Mouse (Mus musculus) lung, postnatal 4 days (tissue): ENCODE measurements around the gene Arhgef1.
A peak's percentile ranks its signal among the peaks of the same experiment; 100 is the strongest.

Experiments used
- DNase-seq, 2 experiments: peaks; one replicate each; pipeline ENCODE4 v3.0.0; 2021

Gene Arhgef1

GRCm38 (mm10) chr7:24902630-24903443 is at the start of gene Arhgef1:
Gene Arhgef1 (plus strand): TSS chr7:24902912.
- DNase-seq: peak; percentile 86 to 89

DNA sequence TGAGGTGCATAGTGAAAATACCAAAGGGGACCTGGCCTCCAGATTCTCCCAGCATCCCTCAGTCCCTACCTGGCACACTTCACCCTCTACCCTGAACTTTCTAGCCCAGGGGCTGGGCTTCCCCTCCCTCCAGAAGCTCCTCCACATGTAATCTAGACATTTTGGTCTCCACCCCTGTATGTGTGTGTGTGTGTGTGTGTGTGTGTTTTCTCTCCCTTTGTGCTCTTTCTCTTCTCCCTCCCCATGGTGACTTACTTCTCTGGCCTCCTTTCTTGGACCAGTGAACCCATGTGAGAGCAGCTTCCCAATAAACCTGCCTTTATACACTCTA is 49.5 kb upstream of the Arhgef1 start:
- no peak for DNase-seq

GRCm38 (mm10) chr7:24853695-24854094 is 49.0 kb upstream of the Arhgef1 start:
- DNase-seq: no peak

DNA sequence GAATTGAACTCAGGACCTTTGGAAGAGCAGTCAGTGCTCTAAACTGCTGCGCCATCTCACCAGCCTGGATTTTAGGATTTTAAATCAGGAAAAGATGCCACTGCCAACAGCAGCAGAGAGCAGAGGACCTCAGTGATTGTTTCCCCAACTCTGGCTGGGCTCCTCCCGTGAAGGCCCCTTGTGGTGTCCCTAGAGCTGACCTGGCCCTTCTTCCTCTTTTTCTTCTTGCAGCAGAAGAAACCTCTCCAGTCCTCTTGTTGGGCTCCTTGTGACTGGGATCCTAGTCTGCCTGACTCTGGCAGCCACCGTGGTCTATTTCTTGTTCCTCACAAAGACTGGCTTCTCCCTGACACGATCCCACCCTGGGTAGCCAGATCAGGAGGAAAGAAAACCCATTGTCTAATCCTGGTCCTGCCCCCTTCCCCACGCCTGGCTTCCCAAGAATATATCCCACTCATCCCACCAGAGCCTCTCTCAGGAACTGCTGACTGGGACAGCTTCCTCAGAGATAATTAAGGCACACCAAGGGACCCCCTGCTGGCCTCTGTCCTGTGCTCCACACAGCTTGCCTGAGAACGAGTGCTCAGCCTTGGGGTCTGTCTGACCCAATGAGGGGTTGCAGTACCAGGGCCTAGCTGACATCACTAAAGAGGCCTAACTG is 46.1 kb upstream of the Arhgef1 start:
- peak in 1 of 2 experiments; percentile 13 for DNase-seq

DNA sequence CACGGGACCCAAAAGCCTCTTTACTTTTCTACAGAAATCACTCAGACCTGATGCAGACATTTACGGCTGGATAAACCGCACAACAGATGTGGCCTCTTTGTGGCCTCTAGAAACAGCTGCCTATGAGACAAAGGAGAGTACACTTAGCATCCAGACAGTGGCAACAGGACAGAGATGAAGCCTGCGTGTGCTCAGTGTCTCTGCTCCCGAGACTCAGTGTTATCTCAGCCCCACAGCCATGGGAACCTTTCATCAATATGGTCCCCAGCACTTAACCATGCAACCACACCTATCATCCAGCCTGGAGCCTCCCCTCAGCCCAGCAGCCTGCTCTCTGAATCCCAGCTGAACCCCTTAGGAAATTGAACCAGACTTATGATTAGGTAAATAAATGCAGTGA is 43.5 kb upstream of the Arhgef1 start:
- DNase-seq: no peak

- DNase-seq: no peak
Measured at GRCm38 (mm10) chr7:24861913-24862312, 40.8 kb upstream of the Arhgef1 start, which contains the start of gene Gm9844. Gene Gm9844 (plus strand): TSS chr7:24862213.

- DNase-seq: no peak
Measured at GRCm38 (mm10) chr7:24862853-24863252, 39.9 kb upstream of the Arhgef1 start.

- no peak for DNase-seq
Measured at GRCm38 (mm10) chr7:24864156-24864555, 38.6 kb upstream of the Arhgef1 start.

DNA sequence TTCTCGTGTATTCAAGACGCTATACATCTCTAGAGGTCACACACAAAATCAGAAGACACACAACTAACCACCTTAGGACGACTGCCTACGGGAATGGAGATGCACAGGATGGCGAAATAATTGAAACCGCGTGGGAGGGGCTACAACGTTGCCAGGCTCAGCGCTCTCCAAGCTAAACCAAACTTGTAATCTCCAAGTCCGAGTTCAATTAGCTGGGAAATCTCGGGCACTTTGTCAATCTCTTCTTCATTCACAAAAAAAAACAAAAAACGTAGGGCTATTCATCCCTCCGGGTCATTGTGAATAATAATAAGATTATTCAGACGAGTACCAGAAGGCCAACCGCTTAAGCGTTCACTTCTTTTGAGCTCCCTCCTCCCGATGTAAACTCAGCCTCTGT is 33.6 kb upstream of the Arhgef1 start:
- DNase-seq: no peak

GRCm38 (mm10) chr7:24869532-24870165 is 33.1 kb upstream of the Arhgef1 start, which contains the start of the genes Lypd4 and Dmrtc2:
Gene Lypd4 (minus strand): TSS chr7:24869941.
Gene Dmrtc2 (plus strand): TSS chr7:24870057.
- DNase-seq: no peak

- no peak for DNase-seq
Measured at GRCm38 (mm10) chr7:24877588-24877987, 25.1 kb upstream of the Arhgef1 start.

DNA sequence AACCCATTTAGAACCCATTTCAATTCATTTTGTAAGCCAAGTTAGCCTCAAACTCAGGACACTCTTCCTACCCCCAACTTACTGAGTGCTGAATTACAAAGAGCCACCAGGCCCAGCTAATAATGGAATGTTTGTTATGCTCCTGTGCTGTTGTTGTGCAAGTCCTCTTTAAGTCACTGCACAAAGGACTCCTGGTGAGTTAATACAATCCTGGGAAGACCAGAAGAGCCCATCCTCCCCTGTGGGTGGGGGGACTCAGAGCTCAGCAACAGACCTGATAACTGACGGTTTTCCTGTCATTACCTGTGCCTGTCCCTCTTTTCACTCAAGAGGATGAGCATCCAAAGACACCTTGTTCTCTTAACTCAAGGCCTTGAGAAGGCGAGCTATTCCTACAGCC is 23.1 kb upstream of the Arhgef1 start:
- DNase-seq: no peak

DNA sequence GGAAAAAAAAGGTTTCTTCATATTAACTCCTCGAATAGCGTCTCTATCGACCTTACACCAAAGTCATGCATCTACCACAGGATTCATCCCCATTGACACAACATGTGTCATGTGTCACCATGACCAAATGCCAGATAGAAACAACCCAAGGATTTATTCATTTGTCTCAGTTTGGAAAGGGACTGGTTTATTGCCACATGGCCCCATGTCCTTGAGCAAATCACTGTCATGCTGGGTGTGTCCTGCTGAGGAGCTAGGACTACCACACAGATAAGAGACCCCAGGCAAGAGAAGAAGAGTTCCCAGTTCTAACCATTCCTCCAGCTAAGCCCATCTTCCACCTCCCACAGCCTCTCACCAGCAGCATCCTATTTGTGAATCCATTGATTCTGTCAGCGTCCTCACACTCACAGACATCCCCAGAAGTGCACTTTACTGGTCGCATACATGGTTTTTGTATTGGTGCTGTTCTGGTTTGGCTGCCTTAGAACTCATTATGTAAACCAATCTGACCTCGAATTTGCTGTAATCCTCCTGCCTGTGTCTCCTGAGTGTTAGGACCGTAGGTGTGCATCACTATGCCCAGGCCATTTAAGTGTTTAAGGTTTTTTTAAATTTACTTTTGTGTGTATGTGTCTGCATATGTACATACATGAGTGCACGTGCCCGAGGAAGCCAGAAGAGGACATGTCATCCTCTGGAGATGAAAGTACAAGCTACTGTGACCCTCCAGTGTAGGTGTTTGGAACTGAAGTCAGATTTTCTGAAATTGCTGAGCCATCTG is 20.1 kb upstream of the Arhgef1 start:
- no peak for DNase-seq

- peak; percentile 99 for DNase-seq
Measured at GRCm38 (mm10) chr7:24883896-24884692, 18.6 kb upstream of the Arhgef1 start, which contains the start of gene Rps19. Gene Rps19 (plus strand): TSS chr7:24884371.

GRCm38 (mm10) chr7:24884693-24885291 is 17.9 kb upstream of the Arhgef1 start:
- DNase-seq: peak; percentile 60 to 69

DNA sequence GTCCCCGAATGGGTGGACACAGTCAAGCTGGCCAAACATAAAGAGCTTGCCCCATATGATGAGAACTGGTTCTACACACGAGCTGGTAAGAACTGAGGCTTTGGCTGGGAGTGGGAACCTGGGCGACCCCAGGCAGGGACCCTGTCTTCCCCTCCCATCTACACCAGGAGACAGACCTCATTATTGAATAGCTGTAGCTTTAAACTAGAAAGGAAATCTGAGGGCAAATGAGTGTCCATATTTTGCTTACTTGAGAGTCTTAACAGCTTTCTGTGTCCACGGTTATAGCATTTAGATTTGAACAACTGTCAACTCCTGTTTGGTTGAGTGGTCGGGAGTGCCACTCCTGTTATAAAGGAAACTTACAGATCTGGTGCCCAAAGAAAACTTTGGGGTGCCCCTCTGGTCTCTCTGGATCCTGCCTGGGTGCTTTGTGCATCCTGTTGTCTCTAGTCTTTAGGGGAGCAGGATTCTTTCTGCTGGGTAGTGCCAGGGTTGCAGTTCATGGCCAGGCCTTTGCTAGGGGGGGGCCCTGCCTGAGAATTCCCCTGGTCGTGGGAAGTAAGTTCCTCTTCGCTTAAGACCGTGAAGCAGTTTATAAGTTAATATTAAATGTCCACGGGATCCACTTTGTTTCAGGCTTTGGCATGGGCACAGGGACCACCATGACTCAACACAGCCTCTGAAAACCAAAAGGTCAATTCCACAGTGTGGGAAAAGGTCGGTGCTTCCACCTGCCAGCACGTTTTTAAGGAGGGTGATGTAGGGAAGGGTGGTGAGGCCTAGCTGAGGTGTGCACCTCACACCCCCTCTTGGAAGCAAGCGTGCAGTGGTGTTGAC is 17.0 kb upstream of the Arhgef1 start:
- no peak for DNase-seq

DNA sequence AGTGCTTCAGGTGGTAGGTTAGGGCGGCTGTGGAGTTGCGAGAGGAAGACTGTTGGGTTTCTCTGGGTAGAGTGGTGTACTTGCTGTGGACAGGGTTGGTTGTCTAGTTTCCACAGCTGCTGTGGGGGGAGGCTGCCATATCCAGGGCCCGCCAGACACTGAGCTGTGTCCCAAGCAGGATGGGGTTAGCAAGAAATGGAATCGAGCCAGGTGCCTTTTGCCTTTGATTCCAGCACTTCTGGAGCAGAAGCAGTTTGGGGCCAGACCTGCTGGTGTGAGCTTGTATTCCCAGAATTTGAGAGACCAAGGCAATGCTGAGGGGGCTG is 16.4 kb upstream of the Arhgef1 start:
- peak in 1 of 2 experiments; percentile 43 for DNase-seq

DNA sequence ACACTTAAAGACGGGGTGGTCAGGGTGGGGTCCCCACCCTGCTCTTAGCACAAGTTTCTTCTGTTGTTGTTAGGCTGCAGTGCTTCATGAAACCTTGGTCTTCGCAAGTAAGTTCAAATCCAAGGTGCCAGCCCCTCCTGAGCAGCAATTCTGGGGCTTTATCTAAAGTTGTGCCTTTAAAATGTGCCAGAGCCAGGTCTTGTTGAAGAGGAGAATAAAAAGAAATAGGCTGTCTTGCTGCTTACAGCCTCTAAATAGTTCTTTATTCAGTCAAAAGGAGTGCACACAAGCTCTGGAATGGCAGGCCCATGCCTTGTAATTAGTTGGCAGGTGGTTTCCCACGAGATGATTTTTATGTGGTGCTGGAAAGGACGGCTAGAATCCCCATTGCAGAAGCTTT is 15.6 kb upstream of the Arhgef1 start:
- no peak for DNase-seq

DNA sequence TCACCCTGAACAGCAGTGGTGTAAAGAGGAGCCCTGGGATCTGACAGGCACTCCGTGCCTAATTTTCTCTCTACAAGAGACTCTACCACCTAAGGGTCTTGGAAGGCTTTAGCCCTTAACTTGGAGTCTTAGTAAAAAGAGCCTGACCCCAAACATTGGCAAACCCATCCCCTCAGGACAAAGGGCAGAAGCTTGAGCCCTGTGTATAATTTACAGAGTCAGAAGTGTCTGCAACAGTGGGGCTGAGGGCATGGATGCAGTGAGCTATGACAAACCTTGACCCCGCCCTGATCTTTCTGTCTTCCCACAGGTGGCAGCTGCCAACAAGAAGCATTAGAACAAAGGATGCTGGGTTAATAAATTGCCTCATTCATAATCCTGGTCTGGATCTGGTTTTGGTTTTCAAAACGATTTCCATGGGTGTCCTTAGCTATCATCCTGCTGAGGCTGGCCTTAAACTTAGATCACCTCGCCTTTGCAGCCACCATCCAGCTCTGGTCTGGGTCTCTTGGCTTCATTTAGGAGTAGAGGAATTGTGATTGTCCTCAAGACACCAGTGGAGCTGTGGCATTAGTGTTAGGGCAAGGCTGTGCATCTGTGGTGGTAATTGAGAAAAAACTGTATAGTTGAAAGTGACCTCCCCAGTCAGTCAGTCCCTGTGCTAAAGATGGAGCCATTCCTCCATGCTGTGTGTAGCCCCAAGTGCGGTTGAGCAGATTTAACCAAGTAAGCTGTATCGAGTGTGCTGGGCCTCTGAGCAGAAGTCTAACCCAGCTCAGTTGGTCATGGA is 13.1 kb upstream of the Arhgef1 start:
- DNase-seq: no peak
